Mouse (Mus musculus): Measurements from ENCODE around the gene Olfr776. TPM values are rescaled to one million over a fixed set of nuclear protein-coding genes. Genes with fewer than 3 reads are reported as not detected.
"Not testable (repeated sequence)": the region's sequence is repeated elsewhere in the genome, so short reads cannot be mapped to it uniquely, and the experiment has no call there.

The Olfr776 gene
- polyA plus RNA-seq (2015; fragmentation: Nextera tagmentation; extraction: Ambion mirVana) = not detected in 2 replicates

- no peak for DNase-seq (ENCODE audit: low spot score)
Measured at GRCm38 (mm10) chr10:129258827-129259226, at the start of gene Olfr776. TSS of gene Olfr776 (plus strand) at chr10:129259127.

GRCm38 (mm10) chr10:129230737-129231136 is 28.2 kb upstream of the Olfr776 start:
- DNase-seq (ENCODE audit: low spot score) = no peak

- DNase-seq (ENCODE audit: low spot score) = no peak
Measured at GRCm38 (mm10) chr10:129235904-129236303, 23.0 kb upstream of the Olfr776 start, which contains the start of gene Olfr774. TSS of gene Olfr774 (plus strand) at chr10:129236204.

- no peak for DNase-seq (ENCODE audit: low spot score)
Measured at GRCm38 (mm10) chr10:129248112-129248511, 10.8 kb upstream of the Olfr776 start, which contains the start of gene Olfr775. TSS of gene Olfr775 (plus strand) at chr10:129248412.

GRCm38 (mm10) chr10:129271081-129271535 is 12.2 kb downstream of the Olfr776 start, which contains the start of gene Olfr777:
TSS of gene Olfr777 (minus strand) at chr10:129271485.
- DNase-seq (ENCODE audit: low spot score) = no peak

GRCm38 (mm10) chr10:129312973-129313372 is 54.0 kb downstream of the Olfr776 start:
- DNase-seq (ENCODE audit: low spot score) = not testable (repeated sequence)

GRCm38 (mm10) chr10:129313521-129313920 is 54.6 kb downstream of the Olfr776 start:
- not testable (repeated sequence) for DNase-seq (ENCODE audit: low spot score)

Other genes with a start within 250 kb of the Olfr776 start
- not detected in 2 replicates for gene Olfr763, start 248.3 kb upstream of the Olfr776 start, polyA plus RNA-seq (2015; fragmentation: Nextera tagmentation; extraction: Ambion mirVana)
- not detected in 2 replicates for gene Olfr764-ps1, start 219.2 kb upstream of the Olfr776 start, polyA plus RNA-seq (2015; fragmentation: Nextera tagmentation; extraction: Ambion mirVana)
- not detected in 2 replicates for gene Olfr765, start 209.1 kb upstream of the Olfr776 start, polyA plus RNA-seq (2015; fragmentation: Nextera tagmentation; extraction: Ambion mirVana)
- not detected in 2 replicates for gene Olfr766-ps1, start 190.2 kb upstream of the Olfr776 start, polyA plus RNA-seq (2015; fragmentation: Nextera tagmentation; extraction: Ambion mirVana)
- not detected in 2 replicates for gene Olfr767, start 176.2 kb upstream of the Olfr776 start, polyA plus RNA-seq (2015; fragmentation: Nextera tagmentation; extraction: Ambion mirVana)
- gene Olfr768, start 159.8 kb upstream of the Olfr776 start, polyA plus RNA-seq (2015; fragmentation: Nextera tagmentation; extraction: Ambion mirVana) = not detected in 2 replicates
- not detected in 2 replicates for gene Olfr769, start 141.3 kb upstream of the Olfr776 start, polyA plus RNA-seq (2015; fragmentation: Nextera tagmentation; extraction: Ambion mirVana)
- gene Olfr770, start 120.1 kb upstream of the Olfr776 start, polyA plus RNA-seq (2015; fragmentation: Nextera tagmentation; extraction: Ambion mirVana) = not detected in 2 replicates
- gene Olfr771, start 94.4 kb upstream of the Olfr776 start, polyA plus RNA-seq (2015; fragmentation: Nextera tagmentation; extraction: Ambion mirVana) = not detected in 2 replicates
- gene Olfr772, start 81.2 kb upstream of the Olfr776 start, polyA plus RNA-seq (2015; fragmentation: Nextera tagmentation; extraction: Ambion mirVana) = not detected in 2 replicates
- not detected in 2 replicates for gene Olfr773, start 71.7 kb upstream of the Olfr776 start, polyA plus RNA-seq (2015; fragmentation: Nextera tagmentation; extraction: Ambion mirVana)
- gene Olfr774, start 22.9 kb upstream of the Olfr776 start, polyA plus RNA-seq (2015; fragmentation: Nextera tagmentation; extraction: Ambion mirVana) = not detected in 2 replicates
- not detected in 2 replicates for gene Olfr775, start 10.7 kb upstream of the Olfr776 start, polyA plus RNA-seq (2015; fragmentation: Nextera tagmentation; extraction: Ambion mirVana)
- gene Olfr777, start 12.4 kb downstream of the Olfr776 start, polyA plus RNA-seq (2015; fragmentation: Nextera tagmentation; extraction: Ambion mirVana) = not detected in 2 replicates
- not detected in 2 replicates for gene Olfr780, start 59.0 kb downstream of the Olfr776 start, polyA plus RNA-seq (2015; fragmentation: Nextera tagmentation; extraction: Ambion mirVana)
- gene Olfr781, start 69.7 kb downstream of the Olfr776 start, polyA plus RNA-seq (2015; fragmentation: Nextera tagmentation; extraction: Ambion mirVana) = not detected in 2 replicates
- gene Olfr782, start 89.7 kb downstream of the Olfr776 start, polyA plus RNA-seq (2015; fragmentation: Nextera tagmentation; extraction: Ambion mirVana) = not detected in 2 replicates
- 0.05 and 0.08 TPM in 2 replicates for gene Olfr784, start 125.0 kb downstream of the Olfr776 start, polyA plus RNA-seq (2015; fragmentation: Nextera tagmentation; extraction: Ambion mirVana)
- gene Olfr785, start 146.3 kb downstream of the Olfr776 start, polyA plus RNA-seq (2015; fragmentation: Nextera tagmentation; extraction: Ambion mirVana) = not detected in 2 replicates
- not detected in 2 replicates for gene Olfr786, start 168.2 kb downstream of the Olfr776 start, polyA plus RNA-seq (2015; fragmentation: Nextera tagmentation; extraction: Ambion mirVana)
- gene Olfr787, start 202.7 kb downstream of the Olfr776 start, polyA plus RNA-seq (2015; fragmentation: Nextera tagmentation; extraction: Ambion mirVana) = not detected in 2 replicates
- not detected in 2 replicates for gene Olfr788, start 211.9 kb downstream of the Olfr776 start, polyA plus RNA-seq (2015; fragmentation: Nextera tagmentation; extraction: Ambion mirVana)
- not detected in 2 replicates for gene Olfr789, start 225.6 kb downstream of the Olfr776 start, polyA plus RNA-seq (2015; fragmentation: Nextera tagmentation; extraction: Ambion mirVana)
- gene Olfr790, start 239.4 kb downstream of the Olfr776 start, polyA plus RNA-seq (2015; fragmentation: Nextera tagmentation; extraction: Ambion mirVana) = not detected in 2 replicates